Mouse (Mus musculus) kidney, postnatal 25 days (tissue): ENCODE results near the gene Sf3a2.

Experiments
- DNase-seq, 2 experiments: peaks; one replicate each; pipeline ENCODE4 v3.0.0; 2021; ENCODE audit warnings: mixed read lengths in 2 of 2

Gene Sf3a2

DNA sequence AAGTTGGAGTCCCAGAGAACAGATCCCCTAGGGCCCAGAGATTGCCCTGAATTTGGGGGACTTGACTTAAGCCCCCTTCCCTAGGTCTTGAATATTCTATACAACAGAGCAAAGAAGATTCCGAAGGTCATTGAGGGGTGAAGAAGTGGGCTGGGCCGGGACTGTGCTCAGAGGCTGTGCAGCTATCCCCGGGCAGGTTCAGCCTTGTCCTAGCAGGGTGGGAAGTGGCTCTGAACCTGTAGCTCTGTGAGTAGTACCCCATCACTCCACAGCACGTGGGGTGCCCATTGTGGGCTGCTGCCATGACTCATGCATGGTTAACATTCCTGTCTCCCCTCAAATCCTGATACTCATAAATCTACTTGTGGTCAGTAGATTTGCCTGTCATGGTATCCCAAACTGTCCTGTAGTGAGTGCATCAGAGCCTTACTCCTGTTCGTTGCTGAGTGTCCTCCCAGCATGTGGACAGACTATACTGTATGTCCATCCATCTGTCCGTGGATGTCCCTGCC, 21.6 kb upstream of the Sf3a2 start:
- no peak for DNase-seq

DNA sequence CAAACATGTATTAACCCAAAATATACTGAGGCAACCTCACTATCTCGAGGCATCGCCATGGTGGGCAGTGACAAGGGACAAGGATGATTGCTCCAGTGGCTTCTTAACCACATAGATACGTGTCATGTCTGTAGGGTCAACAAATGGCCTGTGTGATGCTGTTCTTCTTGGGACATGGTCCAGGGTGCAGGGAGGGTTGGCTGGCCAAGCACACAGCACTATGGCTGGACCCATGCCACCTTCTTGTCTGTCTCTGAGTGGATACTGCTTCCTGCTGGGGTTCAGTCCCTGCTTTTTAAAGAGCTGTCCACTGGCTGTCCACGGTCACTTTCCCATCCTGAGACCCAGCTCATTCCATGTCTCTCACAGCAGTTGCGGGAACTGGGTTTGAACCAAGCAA, 20.9 kb upstream of the Sf3a2 start:
- no peak for DNase-seq

DNA sequence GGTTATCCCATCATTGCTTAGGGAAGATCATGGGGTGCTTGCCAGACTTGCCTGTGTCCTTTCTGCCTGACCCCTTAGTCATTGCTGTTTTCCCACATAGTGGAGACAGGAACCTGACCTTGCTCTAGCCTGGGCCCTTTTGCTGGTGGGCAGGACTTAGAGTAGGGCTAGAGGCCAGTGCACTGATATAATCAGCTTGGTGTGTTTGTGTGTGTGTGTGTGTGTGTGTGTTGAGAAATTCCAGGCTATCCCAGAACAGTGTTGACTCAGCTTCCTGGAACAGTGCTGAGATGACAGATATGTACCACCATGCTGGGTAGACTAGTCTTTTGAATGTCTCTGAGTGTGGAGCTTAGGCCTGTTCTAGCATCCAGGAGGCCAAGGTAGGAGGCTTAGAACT, 18.4 kb upstream of the Sf3a2 start:
- no peak for DNase-seq

DNA sequence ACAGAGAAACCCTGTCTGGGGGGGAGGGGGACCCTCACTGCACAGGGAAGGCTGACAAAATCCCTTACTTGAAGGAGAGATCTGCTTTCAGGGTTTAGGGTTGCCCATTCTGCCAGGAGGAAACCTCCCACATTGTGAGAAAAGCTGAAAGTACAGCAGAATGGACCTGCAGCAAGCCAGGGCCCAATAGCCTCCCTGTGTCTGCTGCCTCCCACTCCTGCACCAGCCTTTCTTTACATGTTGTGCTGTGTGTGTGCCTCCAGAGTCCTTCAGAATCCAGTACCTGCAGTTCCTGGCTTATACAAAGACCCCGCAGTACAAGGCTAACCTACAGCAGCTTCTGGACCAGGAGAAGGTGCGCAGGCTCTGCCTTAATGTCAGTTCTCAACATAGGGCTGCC, 13.7 kb upstream of the Sf3a2 start:
- DNase-seq: no peak

DNA sequence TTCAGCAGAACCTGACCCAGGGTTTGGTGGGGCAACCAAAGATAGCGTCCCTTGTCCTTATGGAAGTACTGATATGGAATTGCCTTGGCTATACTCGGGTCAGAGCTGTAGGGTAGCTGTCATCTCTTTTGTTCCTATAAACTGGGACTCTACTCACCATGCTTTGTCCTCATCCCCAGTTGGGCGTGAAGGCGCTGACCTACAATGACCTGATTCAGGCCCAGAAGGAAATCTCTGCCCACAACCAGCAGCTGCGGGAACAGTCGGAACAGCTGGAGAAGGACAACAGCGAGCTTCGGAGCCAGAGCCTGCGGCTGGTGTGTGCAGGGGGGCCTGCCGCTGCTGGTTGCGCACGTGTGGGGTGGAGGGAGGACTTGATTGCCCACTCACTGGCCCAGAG, 13.1 kb upstream of the Sf3a2 start:
- no peak for DNase-seq

DNA sequence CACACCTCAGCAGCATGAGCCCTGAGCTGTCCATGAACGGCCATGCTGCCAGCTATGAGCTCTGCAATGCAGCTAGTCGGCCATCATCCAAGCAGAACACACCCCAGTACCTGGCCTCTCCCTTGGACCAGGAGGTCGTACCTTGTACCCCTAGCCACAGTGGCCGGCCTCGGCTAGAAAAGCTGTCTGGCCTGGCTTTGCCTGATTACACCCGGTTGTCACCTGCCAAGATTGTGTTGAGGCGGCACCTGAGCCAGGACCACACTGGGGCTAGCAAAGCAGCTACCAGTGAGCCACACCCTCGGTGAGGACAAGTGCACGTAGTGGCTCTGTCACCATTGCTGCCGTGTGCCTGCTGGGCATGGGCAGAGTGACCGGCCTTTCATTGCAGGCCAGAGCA, 12.0 kb upstream of the Sf3a2 start:
- no peak for DNase-seq

DNA sequence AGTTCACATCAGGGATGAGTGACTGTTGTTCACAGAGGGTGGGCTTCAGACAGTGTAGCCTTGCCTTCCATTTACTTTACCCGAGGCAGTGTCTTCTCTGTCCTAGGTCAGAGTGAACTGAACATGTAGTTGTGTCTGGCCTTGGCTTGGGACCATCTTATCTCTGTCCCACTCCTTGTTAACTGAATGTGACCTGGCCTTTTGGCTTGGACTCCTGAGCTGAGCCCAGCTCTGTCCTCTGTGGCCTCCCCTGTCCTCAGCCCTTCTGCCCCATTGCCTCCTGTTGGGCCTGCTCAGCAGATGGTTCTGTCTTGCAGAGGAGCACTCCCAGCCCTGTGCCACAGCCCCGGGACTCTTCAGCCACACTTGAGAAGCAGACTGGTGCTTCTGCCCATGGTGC, 10.5 kb upstream of the Sf3a2 start:
- no peak for DNase-seq

DNA sequence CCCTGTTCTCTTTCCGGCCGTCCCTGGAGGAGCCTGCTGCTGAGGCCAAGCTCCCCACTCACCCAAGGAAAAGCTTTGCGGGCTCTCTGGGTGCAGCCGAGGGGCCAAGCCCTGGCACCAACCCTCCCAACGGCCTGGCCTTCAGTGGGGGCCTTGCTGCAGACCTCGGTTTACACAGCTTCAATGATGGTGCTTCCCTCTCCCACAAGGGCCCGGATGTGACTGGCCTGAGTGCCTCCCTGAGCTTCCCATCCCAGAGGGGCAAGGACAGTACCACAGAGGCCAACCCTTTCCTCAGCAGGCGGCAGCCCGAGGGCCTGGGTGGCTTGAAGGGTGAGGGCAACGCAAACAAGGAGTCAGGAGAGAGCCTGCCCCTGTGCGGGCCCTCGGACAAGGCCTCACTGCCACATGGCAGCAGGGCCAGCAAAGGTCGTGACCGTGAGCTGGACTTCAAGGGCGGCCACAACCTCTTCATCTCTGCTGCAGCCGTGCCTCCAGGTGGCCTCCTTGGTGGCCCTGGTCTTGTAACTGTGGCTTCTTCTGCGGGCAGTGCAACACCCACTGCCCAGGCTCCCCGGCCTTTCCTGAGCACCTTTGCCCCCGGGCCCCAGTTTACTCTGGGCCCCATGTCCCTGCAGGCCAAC, 7.1 kb upstream of the Sf3a2 start:
- no peak for DNase-seq

DNA sequence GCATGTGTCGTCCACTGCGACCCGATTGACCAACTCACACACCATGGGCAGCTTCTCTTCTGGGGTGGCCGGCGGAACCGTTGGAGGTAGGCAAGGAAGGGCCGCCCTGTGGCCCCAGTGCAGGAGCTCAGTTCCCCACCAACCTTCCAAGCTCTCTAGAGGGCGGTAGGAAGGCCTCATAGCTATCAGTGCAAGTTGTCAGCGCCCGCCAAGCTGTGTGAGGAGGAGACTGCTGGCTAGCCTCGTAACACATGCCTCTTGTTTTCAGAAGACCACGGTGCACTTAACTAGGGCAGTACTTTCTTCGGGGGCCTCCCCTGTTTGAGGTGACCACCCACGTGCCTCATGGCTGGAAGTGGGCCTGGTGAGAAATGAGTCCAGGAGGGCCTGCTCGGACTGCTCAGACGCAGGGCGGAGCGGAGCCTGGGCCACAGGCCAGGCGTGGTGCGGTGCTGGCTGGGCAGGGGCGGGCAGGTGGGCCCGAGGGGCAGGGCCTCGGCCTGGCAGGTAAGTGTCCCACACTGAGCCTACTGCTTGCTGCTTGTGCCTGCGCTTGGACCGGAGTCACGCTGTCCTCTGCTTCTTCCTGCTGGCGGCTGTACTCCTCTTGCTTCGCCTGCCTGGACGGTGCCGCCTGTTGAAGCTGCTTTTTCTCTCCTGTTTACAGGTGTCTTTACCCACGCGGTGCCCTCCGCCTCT, 6.4 kb upstream of the Sf3a2 start:
- no peak for DNase-seq

DNA sequence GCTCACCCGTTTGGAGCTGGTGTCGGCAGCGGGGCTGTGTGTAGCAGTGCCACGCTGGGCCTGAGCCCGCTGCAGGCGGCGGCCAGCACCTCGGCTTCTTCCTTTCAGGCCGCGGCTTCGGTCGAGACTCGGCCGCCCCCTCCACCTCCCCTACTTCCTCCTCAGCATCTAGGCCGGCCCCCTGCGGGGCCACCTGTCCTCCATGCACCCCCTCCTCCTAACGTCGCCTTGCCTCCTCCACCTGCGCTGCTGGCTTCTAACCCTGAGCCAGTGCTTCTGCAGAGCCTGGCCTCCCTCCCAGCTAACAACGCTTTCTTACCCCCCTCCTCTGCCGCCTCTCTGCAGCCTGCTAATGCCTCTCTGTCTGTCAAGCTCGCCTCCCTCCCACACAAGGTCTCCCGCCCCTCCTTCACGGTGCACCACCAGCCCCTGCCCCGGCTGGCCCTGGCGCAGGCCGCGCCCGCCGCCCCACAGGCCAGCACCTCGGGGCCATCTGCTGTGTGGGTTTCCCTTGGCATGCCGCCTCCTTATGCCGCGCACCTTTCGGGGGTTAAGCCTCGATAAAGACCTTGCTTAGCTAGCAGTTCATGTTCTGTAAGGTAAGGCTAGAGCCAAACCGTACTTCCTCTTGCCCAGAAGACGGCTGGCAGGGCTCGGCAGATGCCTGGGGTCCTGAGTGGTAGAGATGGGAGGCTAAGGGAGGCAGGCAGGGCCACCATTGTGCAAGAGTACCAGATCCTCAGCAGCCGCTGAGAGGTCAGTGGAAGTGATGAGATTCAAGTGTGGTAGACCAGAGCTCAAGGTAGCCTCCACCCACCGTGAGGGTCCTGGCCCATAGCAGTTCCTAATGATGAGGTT, 5.6 kb upstream of the Sf3a2 start:
- DNase-seq: no peak

DNA sequence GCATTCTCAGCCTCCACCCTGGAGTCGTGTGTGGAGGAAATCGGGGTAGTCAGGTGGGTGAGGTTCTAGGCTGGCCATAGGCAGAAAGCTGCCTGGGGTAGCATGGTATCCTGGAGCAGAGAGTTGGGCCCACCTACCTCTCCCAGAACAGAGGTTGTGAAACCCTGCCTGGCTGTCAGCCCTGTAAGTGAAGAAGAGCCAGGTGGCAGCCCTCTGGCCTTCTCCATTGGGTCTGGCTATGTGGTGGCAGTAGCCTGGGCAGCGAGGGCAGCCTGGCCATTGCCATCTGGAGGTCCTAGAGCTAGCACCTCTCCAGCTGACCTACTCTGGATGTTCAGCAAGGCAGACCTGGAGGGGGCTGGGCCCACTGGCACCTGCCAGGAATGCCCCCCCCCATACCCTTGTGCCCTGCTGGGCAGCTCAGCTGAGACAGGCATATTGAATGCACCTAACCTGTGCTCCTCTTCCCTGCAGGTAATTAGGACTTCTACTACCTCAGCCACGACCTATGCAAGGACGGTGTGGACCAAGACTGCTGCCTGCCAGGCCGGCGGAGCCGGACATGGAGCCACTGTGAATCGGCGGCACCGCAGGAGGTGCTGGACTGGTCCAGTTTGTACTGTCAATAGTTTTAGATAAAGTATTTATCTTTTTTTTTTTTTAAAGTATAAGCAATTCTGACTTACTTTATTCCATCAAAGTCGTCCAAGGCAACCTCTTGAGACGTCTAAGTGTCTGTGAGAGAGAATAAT, 4.8 kb upstream of the Sf3a2 start:
- DNase-seq: no peak

DNA sequence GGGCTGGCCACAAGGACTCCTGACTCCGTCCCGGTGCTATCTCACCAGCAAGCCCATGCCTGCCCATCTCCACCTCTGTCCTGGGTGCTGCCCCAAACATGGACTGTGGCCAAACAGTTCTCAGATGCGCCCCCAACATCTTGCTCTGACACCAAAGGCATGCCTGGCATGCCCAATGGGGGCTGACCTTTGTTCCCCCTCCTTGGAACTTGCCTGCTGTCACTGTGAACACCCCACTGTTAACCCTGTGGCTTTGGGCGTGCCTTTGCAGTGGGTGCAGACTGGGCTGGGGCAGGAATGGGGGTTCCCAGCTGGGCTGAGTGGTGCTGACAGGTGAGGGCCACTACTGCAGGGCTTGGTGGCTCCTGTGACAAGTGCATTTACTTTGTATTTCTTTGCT, 4.2 kb upstream of the Sf3a2 start:
- peak in 1 of 2 experiments; percentile 47 for DNase-seq

DNA sequence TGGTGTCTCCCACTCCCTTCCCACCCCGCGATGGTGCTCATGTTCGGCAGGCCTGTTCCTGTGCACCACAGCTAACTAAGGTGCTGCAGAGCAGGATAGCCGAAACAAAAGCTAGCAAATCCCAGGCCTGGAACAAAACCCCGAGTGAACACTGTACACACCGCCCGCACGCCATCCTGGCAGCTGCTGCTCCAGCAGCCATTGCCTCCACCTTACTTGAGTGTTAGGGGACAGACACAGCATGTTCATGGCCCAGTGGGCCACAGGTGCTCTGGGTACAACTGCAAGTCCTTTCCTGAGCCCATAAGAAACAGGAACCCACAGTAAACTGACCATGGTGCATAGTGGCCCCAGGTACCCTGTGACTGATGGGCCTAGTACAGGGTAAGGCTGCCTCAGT, 3.2 kb upstream of the Sf3a2 start:
- DNase-seq: no peak

DNA sequence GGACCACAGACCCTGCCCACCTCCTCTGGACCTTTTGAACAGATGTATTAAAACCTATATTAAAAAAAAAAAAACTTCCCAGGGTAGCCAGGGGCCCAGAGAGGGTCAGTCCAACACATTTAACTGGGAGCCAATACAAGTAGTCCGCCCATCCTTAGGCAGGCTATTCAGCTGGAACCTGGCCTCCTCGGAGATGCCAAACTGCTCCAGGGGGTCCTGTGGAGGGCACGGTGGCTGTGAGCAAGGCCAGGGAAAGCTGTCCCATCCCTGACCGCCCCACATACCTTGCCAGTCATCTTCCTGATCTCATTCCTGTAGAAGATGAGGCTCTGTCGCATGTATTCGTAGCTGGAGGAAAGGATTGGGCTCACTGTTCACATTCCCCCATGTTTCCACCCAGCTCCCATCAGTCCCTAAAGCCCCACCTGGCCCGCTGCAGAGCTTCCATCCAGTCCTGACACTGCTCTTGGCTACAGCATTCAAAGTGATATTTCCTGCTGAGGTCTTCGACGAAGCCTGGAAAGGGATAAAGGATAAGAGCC, 1.6 kb upstream of the Sf3a2 start:
- no peak for DNase-seq

DNA sequence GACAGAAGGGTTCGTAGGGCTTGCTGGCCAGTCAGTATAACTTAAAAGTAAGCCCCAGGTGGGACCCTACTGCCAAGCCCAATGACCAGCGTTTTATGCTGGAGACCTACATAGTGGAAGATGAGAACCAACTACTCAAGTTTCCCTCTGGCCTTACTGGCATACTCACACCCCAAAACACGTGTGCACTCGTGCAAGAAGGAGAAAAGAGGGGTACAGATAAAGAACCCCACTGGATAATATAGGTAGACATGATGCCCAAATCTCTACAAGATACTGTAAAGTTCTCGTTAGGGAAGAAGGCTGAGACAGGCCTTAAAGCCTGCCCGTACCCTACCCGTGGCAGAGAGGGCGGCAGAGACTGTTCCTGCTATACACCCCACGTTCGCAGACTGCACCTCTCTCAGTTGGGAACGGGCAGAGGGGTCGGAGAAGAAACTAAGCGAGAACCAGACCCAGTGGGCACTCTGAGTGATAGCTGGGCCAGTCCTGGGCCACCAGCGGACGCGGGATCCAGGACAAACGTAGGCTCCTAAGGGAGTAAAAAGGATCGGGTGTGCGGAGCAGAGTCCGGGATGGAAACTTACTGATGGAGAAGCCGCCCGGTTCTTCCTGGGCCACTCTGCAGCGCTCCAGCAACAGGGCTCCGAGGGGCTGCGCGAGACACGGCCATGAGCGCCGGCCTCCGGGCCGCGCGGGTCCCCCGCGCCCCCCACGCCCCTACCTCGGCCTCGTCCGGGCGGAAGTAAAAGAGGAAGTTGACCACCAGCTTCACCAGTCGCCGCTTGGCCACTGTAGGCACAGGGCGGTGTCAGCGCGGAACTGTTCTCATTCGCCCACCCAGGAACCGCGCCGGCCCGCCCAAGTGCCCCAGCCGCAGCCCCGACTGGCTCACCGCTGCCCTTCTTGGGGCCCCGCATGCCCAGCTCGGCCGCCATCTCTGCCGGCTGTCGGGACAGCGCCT, 530 bp upstream of the Sf3a2 start:
- peak; percentile 73 to 91 for DNase-seq

DNA sequence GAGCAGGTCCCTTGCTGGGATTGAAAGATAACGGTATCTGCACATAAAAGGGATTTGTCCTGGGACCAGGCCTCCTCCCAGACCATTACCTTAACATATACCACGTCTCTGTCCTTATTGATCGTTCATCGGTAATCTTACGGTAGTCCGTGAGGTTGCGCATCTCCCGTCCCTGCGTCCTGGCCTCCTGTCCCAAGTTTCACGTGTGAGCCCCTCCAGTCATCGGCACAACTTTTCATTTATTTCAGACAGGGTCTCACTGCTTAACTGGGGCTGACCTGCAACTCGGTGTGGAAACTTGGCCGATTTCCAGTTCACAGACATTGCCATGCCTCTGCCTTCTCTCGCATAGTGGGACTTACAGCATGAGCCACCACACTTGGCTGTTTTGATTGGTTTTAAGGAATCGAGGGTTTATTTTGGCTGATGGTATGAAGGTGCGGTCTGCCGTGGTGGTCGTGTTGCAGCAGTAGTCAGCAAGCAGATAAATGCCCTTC, 1.1 kb downstream of the Sf3a2 start:
- DNase-seq: no peak

DNA sequence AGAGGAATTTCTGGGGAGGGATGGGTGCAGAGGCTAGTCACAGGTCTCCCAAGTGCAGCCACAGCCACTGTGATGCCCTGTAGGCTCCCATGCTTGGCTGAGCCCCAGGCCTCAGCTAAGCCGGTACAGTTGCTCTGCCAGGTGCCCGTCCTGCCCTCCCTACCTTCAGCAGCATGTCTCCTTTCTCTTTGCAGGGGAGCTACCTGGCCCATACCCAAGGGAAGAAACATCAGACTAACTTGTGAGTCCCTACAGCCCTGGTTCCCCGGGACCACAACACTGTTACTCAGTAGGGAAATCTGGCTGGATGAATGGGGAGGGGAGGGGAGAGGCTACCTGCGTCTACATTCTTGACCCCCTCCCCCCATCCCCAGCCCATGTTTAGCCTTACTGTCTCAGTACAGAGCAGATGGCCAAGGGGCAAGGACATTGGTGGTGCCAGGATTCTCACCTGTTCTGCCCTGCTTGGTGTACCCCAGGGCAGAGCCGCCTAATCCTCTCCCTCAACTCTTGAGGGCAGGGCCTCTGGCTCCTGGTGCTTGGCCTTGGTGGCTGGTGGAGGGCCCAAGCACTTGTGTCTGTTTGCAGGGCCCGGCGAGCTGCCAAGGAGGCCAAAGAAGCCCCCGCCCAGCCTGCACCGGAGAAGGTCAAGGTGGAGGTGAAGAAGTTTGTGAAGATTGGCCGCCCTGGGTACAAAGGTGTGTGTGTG, 4.4 kb downstream of the Sf3a2 start:
- no peak for DNase-seq

DNA sequence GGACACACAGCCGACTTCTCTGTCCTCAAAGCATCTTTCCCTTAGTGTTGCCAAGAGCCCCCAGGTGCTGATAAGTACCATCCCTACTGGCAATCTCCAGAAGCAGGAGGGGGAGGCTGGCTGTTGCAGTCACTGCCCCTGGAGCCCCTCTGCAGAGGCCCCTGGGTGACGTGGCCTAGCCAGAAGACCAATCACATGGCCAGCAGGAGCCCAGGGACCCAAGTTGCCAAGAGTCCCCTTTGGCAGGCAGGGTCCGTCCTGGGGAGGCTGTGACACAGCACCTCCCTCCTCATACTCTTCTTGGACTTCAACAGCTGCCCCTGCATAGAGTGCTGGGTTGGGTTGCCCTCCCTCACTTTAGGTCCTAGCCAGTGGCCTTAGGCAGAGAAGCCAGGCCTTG, 5.0 kb downstream of the Sf3a2 start:
- no peak for DNase-seq

DNA sequence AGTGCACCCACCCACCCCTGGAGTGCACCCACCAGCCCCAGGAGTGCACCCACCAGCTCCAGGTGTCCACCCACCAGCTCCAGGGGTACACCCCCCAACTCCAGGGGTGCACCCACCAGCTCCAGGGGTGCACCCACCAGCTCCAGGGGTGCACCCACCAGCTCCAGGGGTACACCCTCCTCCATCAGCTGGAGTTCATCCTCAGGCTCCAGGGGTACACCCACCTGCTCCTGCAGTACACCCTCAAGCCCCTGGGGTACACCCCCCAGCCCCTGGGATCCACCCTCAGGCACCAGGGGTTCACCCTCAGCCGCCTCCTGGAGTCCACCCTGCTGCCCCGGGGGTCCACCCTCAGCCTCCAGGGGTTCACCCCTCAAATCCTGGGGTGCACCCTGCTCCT, 6.3 kb downstream of the Sf3a2 start:
- DNase-seq: no peak

DNA sequence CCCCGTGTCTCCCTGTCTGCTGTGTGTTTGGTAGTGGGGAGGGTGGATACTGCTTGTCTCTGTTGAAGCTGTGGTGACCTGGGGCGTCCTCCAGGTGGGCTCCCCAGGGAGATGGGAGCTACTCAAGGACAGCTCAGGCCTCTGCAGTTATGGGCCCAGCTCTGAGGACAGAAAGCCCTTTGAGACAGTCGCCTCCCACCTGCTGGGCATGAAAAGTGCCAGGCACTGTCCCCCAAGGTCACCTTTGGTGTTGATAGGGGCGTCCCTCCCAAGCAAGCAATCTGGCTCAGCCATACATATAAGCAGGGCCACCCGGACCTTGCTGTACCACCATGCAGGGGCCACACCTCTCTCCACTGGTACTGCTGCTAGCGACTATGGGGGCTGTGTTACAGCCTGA, 6.9 kb downstream of the Sf3a2 start, which contains the start of gene Amh:
TSS of gene Amh (plus strand) at position 328 of the 400 bp plus-strand sequence.
- no peak for DNase-seq

DNA sequence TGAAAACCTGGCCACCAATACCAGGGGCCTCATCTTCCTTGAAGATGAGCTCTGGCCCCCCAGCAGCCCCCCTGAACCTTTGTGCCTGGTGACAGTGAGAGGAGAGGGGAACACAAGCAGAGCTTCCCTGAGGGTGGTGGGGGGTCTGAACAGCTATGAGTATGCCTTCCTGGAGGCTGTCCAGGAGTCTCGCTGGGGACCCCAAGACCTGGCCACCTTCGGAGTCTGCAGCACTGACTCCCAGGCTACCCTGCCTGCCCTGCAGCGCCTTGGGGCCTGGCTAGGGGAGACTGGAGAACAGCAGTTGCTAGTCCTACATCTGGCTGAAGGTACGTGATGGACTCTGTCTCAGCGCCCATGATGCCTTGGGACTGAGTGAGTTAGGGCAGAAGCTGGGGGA, 7.3 kb downstream of the Sf3a2 start:
- DNase-seq: no peak
